Mouse (Mus musculus) midbrain, postnatal 0 days (tissue): ENCODE results near the gene Kcnd1. TPM values are rescaled to one million over a fixed set of nuclear protein-coding genes. Genes with fewer than 3 reads are reported as not detected.
A peak's percentile ranks its signal among the peaks of the same experiment; 100 is the strongest.

ENCODE experiments used
- ATAC-seq: fragments of 200-750 bp; cut with Nextera tagmentation; 2 replicates; pipeline ENCODE4 v1.8.0; 2017; ENCODE audit warnings: moderate number of reproducible peaks, mild to moderate bottlenecking, moderate TSS enrichment, moderate library complexity; ENCODE audit not compliant: low FRiP score
- DNase-seq: peaks from one replicate; pipeline ENCODE4 v3.0.0-alpha.2; 2015; ENCODE audit warnings: low spot score
- H3K27ac ChIP-seq: fragments of 300-500 bp; sonication (generic); 2 replicates; pipeline ENCODE4 v1.5.1; 2014; ENCODE audit warnings: low read depth, mild to moderate bottlenecking, low read length, mixed read lengths
- H3K27me3 ChIP-seq: fragments of 300-500 bp; sonication (generic); 2 replicates; pipeline ENCODE4 v1.6.1; 2014; ENCODE audit warnings: low read length, control low read depth, mixed read lengths; ENCODE audit not compliant: insufficient read depth
- H3K36me3 ChIP-seq: fragments of 300-500 bp; sonication (generic); 2 replicates; pipeline ENCODE4 v1.6.1; 2014; ENCODE audit warnings: low read length, control low read depth, mixed read lengths; ENCODE audit not compliant: insufficient read depth
- H3K4me1 ChIP-seq: fragments of 300-500 bp; sonication (generic); 2 replicates; pipeline ENCODE4 v1.6.1; 2014; ENCODE audit warnings: mild to moderate bottlenecking, control low read depth, antibody characterized with exemption, low read length, mixed read lengths; ENCODE audit not compliant: insufficient read depth
- H3K4me2 ChIP-seq: fragments of 300-500 bp; sonication (generic); 2 replicates; pipeline ENCODE4 v1.6.1; 2014; ENCODE audit warnings: low read depth, mild to moderate bottlenecking, low read length, mixed read lengths; ENCODE audit not compliant: poor library complexity, severe bottlenecking
- H3K4me3 ChIP-seq: fragments of 300-500 bp; sonication (generic); 2 replicates; pipeline ENCODE4 v1.5.1; 2014; ENCODE audit warnings: low read depth, mild to moderate bottlenecking, low read length, moderate library complexity
- H3K9ac ChIP-seq: fragments of 300-500 bp; sonication (generic); replicated peaks from 2 replicates; pipeline ENCODE4 v1.6.1; 2014; ENCODE audit warnings: mild to moderate bottlenecking, low read length, moderate library complexity, mixed read lengths; ENCODE audit not compliant: poor library complexity, severe bottlenecking
- H3K9me3 ChIP-seq: fragments of 300-500 bp; sonication (generic); 2 replicates; pipeline ENCODE4 v1.6.1; 2016; ENCODE audit warnings: low read length, control low read depth
- CTCF ChIP-seq: IDR thresholded peaks from 2 replicates; pipeline ENCODE4 v1.5.1; 2016; ENCODE audit warnings: antibody characterized with exemption, mild to moderate bottlenecking
- WGBS: fragments of 180-500 bp; shearing (Covaris S2); extraction: QIAGEN DNeasy Blood & Tissue Kit; methylation state at CpG from one replicate; pipeline ENCODE4 v1.1.7; 2014; 5-methylcytosine and 5-hydroxymethylcytosine counted together
- polyA plus RNA-seq: library from polyadenylated mRNA; unstranded; fragments of >200 nt; fragmentation: Nextera tagmentation; extraction: Ambion mirVana; gene quantifications from 2 replicates; pipeline ENCODE4 v1.2.1, GENCODE M21; 2015
- total RNA-seq: library from RNA; depleted of rRNA; stranded (reverse); fragments of >200 nt; gene quantifications from 2 replicates; pipeline ENCODE4 v1.2.3, GENCODE M21; 2014

Kcnd1 gene
- total and polyA plus RNA-seq, 2 experiments from 2014 or later: 5.2 to 5.3 TPM

- Histone ChIP-seq H3K4me2 (no peak overlapping the region), H3K4me1 (no peaks in the 10 kb centered on the region), H3K27me3 (no peaks in the 10 kb centered on the region), H3K9me3 (no peaks in the 10 kb centered on the region), H3K36me3 (no peaks in the 10 kb centered on the region), H3K4me3 (no peak overlapping the region), H3K27ac (no peak overlapping the region), H3K9ac (no peak overlapping the region)
- no peak for TF ChIP-seq CTCF
- DNase-seq (no peak), ATAC-seq (no peak)
- 31% methylated on average over 3 of the region's 3 CpGs for WGBS
These were observed 42.8 kb upstream of the Kcnd1 start for GRCm38 (mm10) chrX:7779294-7779693.

- H3K4me2 ChIP-seq: no peak overlapping the region
- H3K9ac ChIP-seq: no peak overlapping the region
- H3K4me1 ChIP-seq: no peaks in the 10 kb centered on the region
- no peaks in the 10 kb centered on the region for H3K36me3 ChIP-seq
- TF ChIP-seq CTCF: no peak
- H3K9me3 ChIP-seq: no peaks in the 10 kb centered on the region
- no peak for ATAC-seq
- no peak overlapping the region for H3K27ac ChIP-seq
- 77% methylated on average over 4 of the region's 4 CpGs for WGBS
- no peak for DNase-seq
- H3K27me3 ChIP-seq: no peaks in the 10 kb centered on the region
- no peak overlapping the region for H3K4me3 ChIP-seq
These were observed 39.4 kb upstream of the Kcnd1 start for GRCm38 (mm10) chrX:7782603-7783092.

GRCm38 (mm10) chrX:7789542-7790136, 32.5 kb upstream of the Kcnd1 start, which contains the start of gene Gripap1:
Gene Gripap1, plus strand, starts transcription at chrX:7789765.
- no peak for TF ChIP-seq CTCF
- Histone ChIP-seq H3K4me1 (no peaks in the 10 kb centered on the region), H3K4me3 (peak within 1 kb of the TSS; percentile 50), H3K9me3 (no peaks in the 10 kb centered on the region), H3K9ac (peak within 1 kb of the TSS; percentile 66), H3K27me3 (no peaks in the 10 kb centered on the region), H3K36me3 (no peaks in the 10 kb centered on the region; the same call in 1 of the 2 replicates), H3K27ac (peak within 1 kb of the TSS; percentile 57; the same call in 1 of the 2 replicates), H3K4me2 (peak within 1 kb of the TSS; percentile 59)
- WGBS: 19% methylated on average over 24 of the region's 24 CpGs
- DNase-seq: peak; percentile 94
- ATAC-seq: peak; percentile 89

GRCm38 (mm10) chrX:7790309-7790708, 31.8 kb upstream of the Kcnd1 start:
- peak; percentile 8 for DNase-seq
- TF ChIP-seq CTCF: no peak

GRCm38 (mm10) chrX:7793361-7793760, 28.7 kb upstream of the Kcnd1 start:
- WGBS: 40% methylated on average over 3 of the region's 3 CpGs
- DNase-seq (peak; percentile 33), ATAC-seq (no peak)
- Histone ChIP-seq H3K9me3 (no peaks in the 10 kb centered on the region), H3K4me3 (no peak overlapping the region), H3K9ac (no peak overlapping the region), H3K27me3 (no peaks in the 10 kb centered on the region), H3K4me2 (no peak overlapping the region), H3K4me1 (no peaks in the 10 kb centered on the region), H3K36me3 (no peaks in the 10 kb centered on the region; the same call in 1 of the 2 replicates), H3K27ac (no peak overlapping the region)
- TF ChIP-seq CTCF: peak; percentile 65

More at GRCm38 (mm10) chrX:7790309-7790708, 31.8 kb upstream of the Kcnd1 start:
- Histone ChIP-seq H3K4me1 (no peaks in the 10 kb centered on the region), H3K9ac (peak overlapping the region; percentile 66), H3K4me2 (peak overlapping the region; percentile 59), H3K27ac (peak overlapping the region; percentile 47; the same call in 1 of the 2 replicates), H3K27me3 (no peaks in the 10 kb centered on the region), H3K36me3 (no peaks in the 10 kb centered on the region; the same call in 1 of the 2 replicates), H3K9me3 (no peaks in the 10 kb centered on the region), H3K4me3 (peak overlapping the region; percentile 50)
- 26% methylated on average over 5 of the region's 5 CpGs for WGBS
- ATAC-seq: peak; percentile 32; the same call in 1 of the 2 replicates

GRCm38 (mm10) chrX:7795016-7795415, 27.1 kb upstream of the Kcnd1 start:
- Histone ChIP-seq H3K4me3 (no peak overlapping the region), H3K4me1 (no peaks in the 10 kb centered on the region), H3K27ac (no peak overlapping the region), H3K9ac (no peak overlapping the region), H3K9me3 (no peaks in the 10 kb centered on the region), H3K36me3 (peaks cover 2% of the 10 kb centered on the region; the same call in 1 of the 2 replicates), H3K27me3 (no peaks in the 10 kb centered on the region), H3K4me2 (no peak overlapping the region)
- no peak for ATAC-seq
- 46% methylated on average over 7 of the region's 7 CpGs for WGBS
- no peak for TF ChIP-seq CTCF
- DNase-seq: no peak
